Mouse (Mus musculus) left cerebral cortex, adult 9 months (tissue): ENCODE measurements around the gene Rack1.
"Not testable (repeated sequence)": the region's sequence is repeated elsewhere in the genome, so short reads cannot be mapped to it uniquely, and the experiment has no call there.

Experiments
- DNase-seq, 2 experiments: peaks; one replicate each; pipeline ENCODE4 v3.0.0; 2022; ENCODE audit warnings: low spot score in 2 of 2

Rack1 gene

GRCm38 (mm10) chr11:48838879-48839680 lies 38.9 kb downstream of the Rack1 start:
- no peak for DNase-seq

- DNase-seq, result no peak
These were observed 40.7 kb downstream of the Rack1 start for GRCm38 (mm10) chr11:48840805-48841204.

DNA sequence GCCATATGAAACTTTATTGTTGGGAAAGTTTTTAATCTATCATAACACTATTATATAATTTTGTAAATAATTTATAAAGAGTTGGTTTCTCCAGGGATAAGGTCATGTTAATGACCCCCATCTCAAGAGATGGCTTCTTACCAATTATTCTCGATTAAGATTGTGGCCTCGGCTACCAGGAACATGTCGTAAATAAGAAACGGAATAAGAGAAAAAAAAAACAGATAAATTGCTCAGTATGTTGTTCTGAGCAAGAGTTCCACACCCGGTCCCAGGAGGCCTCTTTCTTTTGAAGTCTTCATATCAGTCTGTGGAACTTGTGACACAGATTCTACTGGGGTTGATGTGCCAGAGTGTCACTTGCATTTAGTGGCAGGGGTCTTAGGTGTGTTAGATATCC lies 41.1 kb downstream of the Rack1 start:
- no peak for DNase-seq

DNA sequence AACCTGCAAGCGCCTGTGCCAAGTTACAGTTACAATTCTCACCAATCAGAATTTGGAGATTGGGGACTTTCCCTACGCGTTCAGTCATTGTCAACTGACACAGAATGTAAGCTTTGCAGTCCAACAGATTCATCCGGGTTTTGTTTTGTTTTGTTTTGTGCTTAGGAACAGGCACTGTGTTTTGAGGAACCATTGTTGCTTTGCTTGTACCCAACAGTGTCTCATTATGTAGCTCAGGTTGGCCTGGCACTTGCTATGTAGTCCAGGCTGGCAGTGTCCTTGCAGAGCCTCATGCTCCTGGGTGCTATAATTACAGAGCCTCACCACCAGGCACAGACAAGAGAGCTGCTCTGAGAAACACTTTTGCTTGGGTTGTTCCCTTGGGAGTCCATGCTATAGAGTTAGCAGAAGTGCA lies 42.3 kb downstream of the Rack1 start:
- DNase-seq, result no peak

- no peak for DNase-seq
These were observed 43.1 kb downstream of the Rack1 start for GRCm38 (mm10) chr11:48843202-48843601.

DNA sequence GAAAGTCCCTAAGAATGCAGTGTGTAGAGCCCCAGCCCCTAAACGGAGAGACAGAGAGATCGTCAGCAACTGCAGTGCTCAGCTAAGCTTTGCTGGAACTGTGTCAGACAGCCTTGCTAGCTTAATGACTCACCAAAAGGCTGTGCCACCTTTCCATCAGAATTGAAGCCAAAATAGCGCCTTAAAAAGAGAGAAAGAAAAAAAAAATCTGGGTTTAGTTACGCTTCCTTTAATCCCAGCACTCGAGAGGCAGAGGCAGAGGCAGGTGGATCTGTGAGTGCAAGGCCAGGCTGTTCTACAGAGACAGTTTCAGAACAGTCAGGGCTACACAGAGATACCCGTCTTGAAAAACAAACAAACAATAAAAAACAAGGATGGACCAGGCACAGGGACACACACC lies 44.2 kb downstream of the Rack1 start:
- no peak for DNase-seq

GRCm38 (mm10) chr11:48845244-48845815 lies 45.2 kb downstream of the Rack1 start:
- DNase-seq, result no peak

GRCm38 (mm10) chr11:48846362-48846761 lies 46.2 kb downstream of the Rack1 start:
- not testable (repeated sequence) for DNase-seq

DNA sequence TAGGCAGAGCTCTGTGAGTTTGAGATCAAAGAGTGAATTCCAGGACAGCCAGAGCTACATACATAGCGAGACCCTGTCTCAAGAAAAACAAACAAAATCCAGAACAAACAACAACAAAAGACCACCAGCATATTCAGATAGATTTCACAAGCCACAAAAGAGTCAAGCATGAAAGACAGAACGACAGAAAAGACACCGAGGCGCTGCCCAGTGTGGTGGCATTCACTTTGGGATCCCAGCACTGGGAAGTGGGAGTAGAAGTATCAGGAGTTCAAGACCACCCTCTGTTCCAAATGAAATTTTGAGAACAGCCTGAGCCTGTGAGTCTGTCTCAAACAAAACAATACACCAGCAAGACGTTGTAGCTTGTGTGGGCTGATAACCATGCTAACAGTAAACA lies 46.7 kb downstream of the Rack1 start:
- no peak for DNase-seq

GRCm38 (mm10) chr11:48850240-48850639 lies 50.1 kb downstream of the Rack1 start:
- DNase-seq, result no peak

DNA sequence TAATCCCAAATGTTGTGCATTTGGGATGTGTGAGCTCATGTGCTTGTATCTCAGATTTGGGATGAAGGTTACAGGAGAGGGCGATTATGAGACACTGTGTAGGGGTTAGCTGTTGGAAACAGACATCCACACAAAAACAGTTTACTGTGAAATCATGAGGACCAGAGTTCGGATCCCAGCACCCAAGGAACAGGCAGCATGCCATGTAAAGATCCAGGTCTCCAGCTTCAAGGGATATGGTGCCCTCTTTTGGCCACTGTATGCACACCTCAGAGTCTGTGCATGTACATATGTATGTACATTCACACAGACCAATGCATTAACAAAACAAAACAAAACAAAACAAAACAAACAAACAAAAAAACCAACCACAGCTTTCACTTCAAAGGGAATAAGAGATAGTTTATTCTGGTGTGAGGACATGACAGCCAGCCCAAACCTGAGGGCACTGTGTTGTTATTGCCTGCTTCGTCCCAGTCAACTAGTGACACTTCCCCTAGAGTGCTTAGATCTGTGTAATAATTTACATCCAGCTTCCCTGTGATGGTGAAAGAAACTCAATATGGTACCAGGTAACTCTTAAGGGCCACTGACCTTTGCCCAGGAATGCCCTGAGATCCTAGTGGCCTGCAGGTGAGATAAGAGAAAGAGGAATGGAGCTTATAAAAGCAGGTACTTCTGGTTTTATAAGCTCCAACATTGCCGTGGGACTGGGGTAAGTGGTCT lies 51.3 kb downstream of the Rack1 start:
- no peak for DNase-seq

GRCm38 (mm10) chr11:48852190-48852589 lies 52.1 kb downstream of the Rack1 start:
- no peak for DNase-seq

DNA sequence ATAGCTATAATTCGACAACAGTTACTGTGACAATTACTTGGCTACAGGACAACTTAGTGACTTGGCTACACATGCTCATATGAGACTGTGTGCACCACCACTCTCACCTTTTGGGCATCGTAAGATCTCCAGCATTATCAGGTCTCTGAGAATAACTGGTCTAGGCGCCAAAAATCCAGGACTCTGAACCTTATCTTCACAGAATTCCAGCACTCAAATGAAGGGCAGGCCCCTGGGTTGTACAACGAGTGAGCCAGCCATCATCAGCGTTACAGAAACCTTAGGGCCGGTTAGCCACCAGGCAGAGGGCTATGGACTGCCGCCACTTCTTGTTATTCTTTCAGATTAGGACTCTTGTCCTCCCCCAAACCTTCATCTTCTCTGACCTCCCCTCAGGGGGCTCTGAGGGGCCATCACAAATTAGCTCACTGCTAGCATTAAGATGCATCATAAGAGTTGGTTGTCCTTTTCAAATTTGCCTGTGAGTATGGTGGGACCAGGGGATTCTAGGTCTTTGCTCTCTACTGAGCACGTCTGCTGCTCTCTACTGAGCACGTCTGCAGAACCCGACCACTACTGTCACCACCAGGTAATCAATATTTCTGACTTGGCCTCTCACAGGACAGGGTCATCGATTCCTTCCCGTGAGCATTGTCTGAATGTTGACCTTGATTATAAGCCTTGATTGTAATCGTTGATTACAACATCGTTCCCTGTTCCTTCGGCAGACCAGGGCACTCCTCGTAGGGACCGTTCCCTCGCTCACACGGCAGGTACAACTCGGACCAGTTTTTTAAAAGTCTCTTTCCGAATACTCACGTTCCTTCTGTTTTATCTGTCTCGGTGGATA lies 52.7 kb downstream of the Rack1 start:
- no peak for DNase-seq

- DNase-seq, result peak; percentile 78 to 96
These were observed 53.5 kb downstream of the Rack1 start for GRCm38 (mm10) chr11:48853474-48854180.
